Mouse (Mus musculus): Measurements from ENCODE around the gene Tsx.

- TF ChIP-seq USF1 (IDR thresholded peaks at IDR 0.05; ENCODE audit: low read depth) (no peak), CTCF (IDR thresholded peaks at IDR 0.05; ENCODE audit: control insufficient read depth, insufficient read depth, insufficient read length) (no peak), MAX (IDR thresholded peaks at IDR 0.05) (no peak)
Observed at GRCm38 (mm10) chrX:103414167-103414566, at the start of gene Tsx.

Data from C2C12 (cell line).